Mouse (Mus musculus) olfactory bulb, adult 2 months (tissue): ENCODE data around the gene Hs3st3b1.

Experiments
- CTCF ChIP-seq: fragments of 200-500 bp; IDR thresholded peaks from 2 replicates; pipeline ENCODE4 v1.5.1; 2012; ENCODE audit warnings: low read depth, mild to moderate bottlenecking, low read length, moderate library complexity; ENCODE audit not compliant: insufficient read depth
- POLR2A ChIP-seq: fragments of 200-500 bp; IDR thresholded peaks from 2 replicates; pipeline ENCODE4 v1.6.1; 2012; ENCODE audit warnings: mild to moderate bottlenecking, low read depth, low read length, moderate library complexity; ENCODE audit not compliant: insufficient read depth

GRCm38 (mm10) chr11:63850261-63850660, 71.8 kb downstream of the Hs3st3b1 start:
- no peak for TF ChIP-seq CTCF
- no peak for TF ChIP-seq POLR2A
